Mouse (Mus musculus): ENCODE data around the gene Ifnk. TPM values are rescaled to one million over a fixed set of nuclear protein-coding genes. Genes with fewer than 3 reads are reported as not detected.

The Ifnk gene
- polyA plus RNA-seq, 2 experiments, result not detected

DNA sequence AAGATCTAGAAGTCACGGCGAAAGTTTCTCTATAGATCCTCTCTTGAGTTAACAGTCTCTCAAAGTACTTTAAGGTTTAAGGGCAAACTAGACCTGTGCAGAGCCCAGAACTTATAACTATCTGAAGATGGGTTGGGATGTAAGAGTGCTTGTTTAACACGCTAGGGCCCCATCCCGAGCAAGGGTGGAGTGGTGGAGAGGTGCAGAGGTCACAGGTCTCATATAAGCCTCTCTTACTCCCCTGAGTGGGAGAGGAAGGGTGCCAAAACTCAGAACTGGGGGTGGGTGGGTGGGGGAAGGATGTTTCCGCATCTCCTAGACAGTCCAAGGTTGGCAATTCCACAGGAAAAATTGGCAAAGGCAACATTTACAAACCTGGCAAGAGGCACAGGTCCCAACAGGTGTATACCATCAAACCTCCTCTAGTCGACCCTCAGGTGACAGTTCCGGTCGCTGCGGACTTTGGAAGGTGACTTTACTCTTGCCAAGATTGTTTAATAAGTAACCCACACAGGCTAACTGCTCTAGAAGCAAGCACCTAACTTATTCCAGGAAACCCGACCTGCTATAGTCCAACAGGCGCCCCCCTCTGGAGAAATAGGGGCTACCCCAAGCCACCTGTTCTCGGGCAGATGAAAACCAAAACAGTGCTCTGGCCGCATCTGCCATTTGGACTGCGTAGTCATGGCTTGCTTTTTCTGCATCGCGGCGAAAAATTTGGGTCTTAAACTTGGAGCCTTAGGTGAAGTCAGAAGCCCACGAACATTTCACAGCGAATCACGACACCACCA, 3.5 kb downstream of the Ifnk start:
- TF ChIP-seq CTCF (IDR thresholded peaks at IDR 0.05; ENCODE audit: low read depth) (peak; percentile 41), EP300 (IDR thresholded peaks at IDR 0.05; ENCODE audit: low read depth) (no peak)
- WGBS (ENCODE audit: insufficient replicate concordance), result 23% methylated on average over 20 of the region's 20 CpGs
- H3K4me1 ChIP-seq (replicated peaks; ENCODE audit: control insufficient read depth in 2 of 2, insufficient read depth in 2 of 2, low read length in 1 of 2), result peaks cover 0 to 2% of the 10 kb centered on the region in 2 experiments; a peak in 1 of 4 replicates
- peak; percentile 66 for ATAC-seq (ENCODE audit: insufficient read depth)
- H3K4me2 ChIP-seq (ENCODE audit: low read depth), result peak overlapping the region; percentile 79
- H3K27me3 ChIP-seq (ENCODE audit: control insufficient read depth, insufficient read depth, low read length), result peaks cover 2% of the 10 kb centered on the region; the same call in 1 of the 2 replicates
- H3K4me3 ChIP-seq (ENCODE audit: insufficient read depth in 1 of 2, low read depth in 2 of 2, low read length in 2 of 2), result peak overlapping the region; percentile 61 to 69
- no peaks in the 10 kb centered on the region for H3K36me3 ChIP-seq (replicated peaks; ENCODE audit: control insufficient read depth, insufficient read depth, low read depth)
- no peaks in the 10 kb centered on the region for H3K9me3 ChIP-seq (ENCODE audit: control insufficient read depth, low read length)
- DNase-seq (ENCODE audit: low read depth in 3 of 3, low spot score in 3 of 3), result peak in 1 of 3 experiments; percentile 39
- H3K9ac ChIP-seq (replicated peaks), result 0 out of 2 replicates have a peak overlapping the region, but pooled peaks have one; percentile 2
- no peak overlapping the region for H3K27ac ChIP-seq

DNA sequence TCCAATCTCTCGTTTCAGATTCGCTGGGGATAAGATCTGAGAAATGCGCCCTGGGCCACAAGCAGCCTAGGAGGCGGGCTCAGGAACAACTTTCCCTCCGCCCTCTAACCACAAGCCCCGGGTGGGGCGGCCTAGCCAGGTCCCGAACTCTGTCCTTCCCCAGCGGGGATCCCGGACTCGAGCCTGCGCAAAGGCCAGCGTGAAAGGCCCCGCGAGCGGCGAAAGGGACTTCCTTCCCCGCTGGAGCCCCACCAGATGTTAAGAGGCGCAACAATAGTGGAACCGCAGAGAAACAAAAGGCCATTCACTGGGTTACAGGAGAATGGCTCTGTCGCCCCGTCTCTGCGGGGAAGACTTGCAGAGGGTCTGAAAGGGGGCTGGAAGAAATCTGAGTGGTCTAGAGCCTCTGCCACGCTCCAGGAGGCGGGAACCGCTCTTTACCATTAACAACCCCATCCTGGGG, 4.3 kb downstream of the Ifnk start:
- Histone ChIP-seq H3K27me3 (ENCODE audit: control insufficient read depth, insufficient read depth, low read length) (peaks cover 2% of the 10 kb centered on the region; the same call in 1 of the 2 replicates), H3K9me3 (ENCODE audit: control insufficient read depth, low read length) (no peaks in the 10 kb centered on the region), H3K4me3 (ENCODE audit: insufficient read depth in 1 of 2, low read depth in 2 of 2, low read length in 2 of 2) (peak overlapping the region; percentile 61 to 69), H3K27ac (no peak overlapping the region), H3K36me3 (replicated peaks; ENCODE audit: control insufficient read depth, insufficient read depth, low read depth) (no peaks in the 10 kb centered on the region), H3K9ac (replicated peaks) (peak overlapping the region; percentile 61), H3K4me2 (ENCODE audit: low read depth) (peak overlapping the region; percentile 79), H3K4me1 (replicated peaks; ENCODE audit: control insufficient read depth in 2 of 2, insufficient read depth in 2 of 2, low read length in 1 of 2) (peaks cover 0 to 2% of the 10 kb centered on the region in 2 experiments; a peak in 1 of 4 replicates)
- WGBS (ENCODE audit: insufficient replicate concordance), result 0% methylated on average over 26 of the region's 26 CpGs
- ATAC-seq (ENCODE audit: insufficient read depth) (peak; percentile 69), DNase-seq (ENCODE audit: low read depth in 3 of 3, low spot score in 3 of 3) (no peak)
- TF ChIP-seq CTCF (IDR thresholded peaks at IDR 0.05; ENCODE audit: low read depth) (no peak), EP300 (IDR thresholded peaks at IDR 0.05; ENCODE audit: low read depth) (no peak)

DNA sequence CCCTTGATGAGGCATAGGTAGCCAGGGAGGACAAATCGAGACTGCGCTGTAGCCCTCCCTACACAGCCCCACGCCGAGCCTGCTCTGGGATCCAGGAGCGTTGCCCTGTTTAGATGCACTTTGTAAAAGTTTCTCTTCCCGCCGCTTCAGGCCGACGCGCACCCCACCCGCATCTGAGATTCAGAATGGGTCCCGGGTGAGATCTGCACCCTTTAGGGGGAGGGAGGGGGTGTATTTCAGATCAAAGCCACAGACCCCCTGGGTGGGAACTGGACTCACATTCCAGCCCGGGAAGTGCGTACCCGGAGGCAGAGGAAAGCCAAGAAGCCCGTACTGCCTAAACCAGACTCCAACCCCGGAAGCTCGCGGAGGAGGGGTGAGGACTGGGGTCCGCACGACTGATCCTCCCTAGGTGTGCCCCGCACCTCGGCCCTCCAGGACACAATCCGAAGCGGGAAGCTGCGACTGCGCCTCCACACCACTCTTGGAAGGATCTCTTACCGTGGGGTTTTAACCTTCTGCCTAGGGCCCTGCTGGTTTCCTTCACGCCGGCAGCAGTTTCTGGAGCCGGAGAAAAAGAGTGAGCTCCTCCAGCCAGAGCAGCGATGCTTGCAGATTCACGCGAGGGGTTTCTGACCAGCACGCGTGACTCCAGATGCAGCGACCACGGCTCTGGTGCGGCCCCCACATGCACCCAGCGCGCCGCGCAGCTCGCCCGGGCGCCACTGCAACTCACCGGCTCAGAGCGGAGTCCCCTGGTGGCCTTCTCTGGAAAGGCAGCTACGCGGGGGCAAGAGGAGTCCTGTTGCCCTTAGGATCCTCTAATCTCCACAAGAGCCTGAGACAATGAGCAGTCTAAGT, 5.1 kb downstream of the Ifnk start, which contains the start of gene Mob3b:
Mob3b (minus strand) TSS at position 734 of the 861 bp plus-strand sequence.
- Histone ChIP-seq H3K4me1 (replicated peaks; ENCODE audit: control insufficient read depth in 2 of 2, insufficient read depth in 2 of 2, low read length in 1 of 2) (peaks cover 0 to 2% of the 10 kb centered on the region in 2 experiments; a peak in 1 of 4 replicates), H3K4me3 (ENCODE audit: insufficient read depth in 1 of 2, low read depth in 2 of 2, low read length in 2 of 2) (peak within 1 kb of the TSS; percentile 61 to 69), H3K27me3 (ENCODE audit: control insufficient read depth, insufficient read depth, low read length) (peaks cover 2% of the 10 kb centered on the region; the same call in 1 of the 2 replicates), H3K9me3 (ENCODE audit: control insufficient read depth, low read length) (no peaks in the 10 kb centered on the region), H3K27ac (no peak within 1 kb of the TSS), H3K4me2 (ENCODE audit: low read depth) (peak within 1 kb of the TSS; percentile 79), H3K36me3 (replicated peaks; ENCODE audit: control insufficient read depth, insufficient read depth, low read depth) (no peaks in the 10 kb centered on the region), H3K9ac (replicated peaks) (peak within 1 kb of the TSS; percentile 61)
- no peak for TF ChIP-seq EP300 (IDR thresholded peaks at IDR 0.05; ENCODE audit: low read depth)
- TF ChIP-seq CTCF (IDR thresholded peaks at IDR 0.05; ENCODE audit: low read depth), result peak; percentile 89
- DNase-seq (ENCODE audit: low read depth in 3 of 3, low spot score in 3 of 3) (peak; percentile 49 to 56 (median 50)), ATAC-seq (ENCODE audit: insufficient read depth) (peak; percentile 65)
- WGBS (ENCODE audit: insufficient replicate concordance), result 1% methylated on average over 50 of the region's 50 CpGs

DNA sequence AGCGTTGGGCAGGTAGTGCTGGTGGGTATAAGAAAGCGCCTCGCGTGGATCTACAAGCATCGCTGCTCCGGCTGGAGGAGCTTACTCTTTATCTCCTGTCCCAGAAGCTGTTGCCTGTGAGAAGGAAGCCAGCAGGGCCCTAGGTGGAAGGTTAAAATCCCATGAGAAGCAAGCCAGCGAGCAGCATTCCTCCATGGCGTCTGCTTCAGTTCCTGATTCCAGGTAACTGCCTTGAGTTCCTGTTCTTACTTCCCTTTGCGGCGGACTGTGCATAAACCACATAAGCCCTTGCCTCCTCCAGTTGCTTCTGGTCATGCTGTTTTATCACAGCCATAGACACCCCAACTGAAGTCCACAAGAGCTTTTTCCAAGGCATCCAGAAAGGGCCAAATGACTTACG, 6.0 kb downstream of the Ifnk start:
- no peaks in the 10 kb centered on the region for H3K36me3 ChIP-seq (replicated peaks; ENCODE audit: control insufficient read depth, insufficient read depth, low read depth)
- H3K27me3 ChIP-seq (ENCODE audit: control insufficient read depth, insufficient read depth, low read length), result peaks cover 2% of the 10 kb centered on the region; the same call in 1 of the 2 replicates
- H3K4me3 ChIP-seq (ENCODE audit: insufficient read depth in 1 of 2, low read depth in 2 of 2, low read length in 2 of 2), result no peak overlapping the region
- DNase-seq (ENCODE audit: low read depth in 3 of 3, low spot score in 3 of 3), result no peak
- no peak overlapping the region for H3K9ac ChIP-seq (replicated peaks)
- ATAC-seq (ENCODE audit: insufficient read depth), result no peak
- H3K9me3 ChIP-seq (ENCODE audit: control insufficient read depth, low read length), result no peaks in the 10 kb centered on the region
- peaks cover 0 to 2% of the 10 kb centered on the region in 2 experiments; a peak in 1 of 4 replicates for H3K4me1 ChIP-seq (replicated peaks; ENCODE audit: control insufficient read depth in 2 of 2, insufficient read depth in 2 of 2, low read length in 1 of 2)
- 31% methylated on average over 11 of the region's 11 CpGs for WGBS (ENCODE audit: insufficient replicate concordance)
- TF ChIP-seq CTCF (IDR thresholded peaks at IDR 0.05; ENCODE audit: low read depth) (no peak), EP300 (IDR thresholded peaks at IDR 0.05; ENCODE audit: low read depth) (no peak)
- H3K4me2 ChIP-seq (ENCODE audit: low read depth), result peak overlapping the region; percentile 79; the same call in 1 of the 2 replicates
- H3K27ac ChIP-seq, result no peak overlapping the region
